Mouse (Mus musculus) thymus, postnatal 4 days (tissue): ENCODE data around the gene Slc13a2.

Source experiments
- DNase-seq: peaks from one replicate; pipeline ENCODE4 v3.0.0; 2021

Gene Slc13a2

DNA sequence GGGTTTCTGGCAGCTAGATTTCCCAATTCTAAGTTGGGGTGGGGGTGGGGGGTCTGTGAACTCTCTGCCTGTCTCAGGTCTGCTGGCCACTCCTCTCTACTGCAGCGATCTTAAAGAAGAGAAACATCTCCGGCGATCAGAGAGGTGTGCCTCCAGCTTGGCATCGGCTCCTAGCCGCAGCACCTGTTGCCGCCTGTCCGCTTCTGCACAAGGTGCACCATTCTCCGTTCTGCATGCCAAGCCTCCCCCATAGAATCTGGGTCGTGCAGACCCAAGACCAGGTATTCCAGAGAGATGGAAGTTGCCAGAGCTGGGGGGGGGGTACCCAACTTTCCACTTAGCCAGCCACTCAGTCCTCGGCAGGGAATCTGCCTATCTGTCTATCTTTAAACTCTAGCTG is 36.2 kb downstream of the Slc13a2 start:
- DNase-seq = no peak

DNA sequence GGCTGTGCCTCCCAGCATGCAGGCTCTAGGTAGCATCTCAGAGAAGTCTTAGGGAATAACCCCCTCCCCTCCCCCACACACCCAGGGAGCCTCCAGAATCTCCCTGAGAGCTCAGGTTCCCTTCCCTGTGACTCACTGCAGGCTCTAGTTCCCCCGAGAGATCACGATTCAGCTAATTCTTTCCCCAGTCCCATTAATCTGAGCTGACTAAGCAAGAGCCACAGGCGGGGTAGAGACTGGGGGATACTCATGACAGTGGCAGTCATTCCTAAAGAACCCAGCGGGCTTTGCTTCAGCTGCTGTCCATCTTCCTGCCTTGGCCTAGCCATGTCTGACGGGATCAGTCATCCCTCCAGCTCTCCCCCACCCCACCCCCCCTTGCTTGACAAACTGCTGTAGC is 39.3 kb downstream of the Slc13a2 start:
- no peak for DNase-seq

DNA sequence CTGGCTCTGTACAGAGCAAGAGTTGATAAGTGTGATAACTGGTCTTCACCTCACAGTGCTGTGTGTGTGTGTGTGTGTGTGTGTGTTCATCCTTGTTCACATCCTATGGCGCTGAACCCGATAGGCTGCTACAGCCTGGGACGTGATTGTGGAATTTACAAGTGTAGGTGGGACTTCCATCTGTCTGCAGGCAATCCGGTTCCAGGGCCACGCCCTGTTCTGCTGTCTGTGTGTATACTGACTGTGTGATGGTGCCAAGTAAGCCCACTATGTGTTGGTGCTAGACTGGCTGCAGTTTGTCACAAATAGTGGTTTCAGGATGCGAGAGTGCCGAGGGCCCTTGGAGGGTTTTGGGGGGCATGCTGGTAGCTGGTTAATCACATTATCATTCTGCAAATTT is 39.7 kb downstream of the Slc13a2 start:
- DNase-seq = no peak

DNA sequence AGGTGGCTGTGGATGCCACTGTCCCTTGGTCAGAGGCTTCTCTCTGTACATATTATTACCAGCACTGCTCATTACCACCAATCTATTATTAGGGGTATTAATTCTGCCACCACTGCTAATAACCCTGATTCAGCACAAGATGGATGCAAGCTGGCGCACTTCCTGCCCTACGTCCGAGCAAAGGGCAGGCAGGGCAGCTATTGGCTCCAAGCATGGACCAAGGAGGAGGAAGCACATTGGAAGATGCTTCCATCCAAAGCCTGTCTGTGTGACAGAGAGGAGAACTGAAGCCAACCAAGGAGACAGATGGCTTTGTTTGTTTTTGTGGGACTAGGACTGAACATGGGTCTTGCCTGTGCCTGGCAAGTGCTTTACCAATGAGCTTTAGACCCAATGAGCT is 41.0 kb downstream of the Slc13a2 start:
- DNase-seq = no peak

DNA sequence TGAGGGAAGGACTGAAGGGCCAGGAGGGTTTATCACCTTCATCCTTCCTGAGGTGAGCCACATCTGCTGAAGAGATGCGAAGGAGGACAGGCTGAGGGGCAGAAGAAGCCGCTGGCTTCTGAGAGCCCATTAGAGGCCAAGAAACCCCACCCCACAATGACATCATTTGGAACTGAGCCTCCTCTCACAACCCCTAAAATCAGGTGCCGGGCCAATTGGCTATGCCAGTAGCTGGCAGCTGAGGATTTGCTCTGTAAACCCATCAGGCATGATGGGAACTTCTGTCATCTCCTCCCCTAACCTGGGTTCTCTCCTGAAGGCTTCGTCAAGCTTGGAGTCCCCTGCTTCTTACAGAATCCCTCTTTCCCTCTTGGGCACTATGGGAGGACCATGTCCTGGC is 41.7 kb downstream of the Slc13a2 start:
- no peak for DNase-seq

DNA sequence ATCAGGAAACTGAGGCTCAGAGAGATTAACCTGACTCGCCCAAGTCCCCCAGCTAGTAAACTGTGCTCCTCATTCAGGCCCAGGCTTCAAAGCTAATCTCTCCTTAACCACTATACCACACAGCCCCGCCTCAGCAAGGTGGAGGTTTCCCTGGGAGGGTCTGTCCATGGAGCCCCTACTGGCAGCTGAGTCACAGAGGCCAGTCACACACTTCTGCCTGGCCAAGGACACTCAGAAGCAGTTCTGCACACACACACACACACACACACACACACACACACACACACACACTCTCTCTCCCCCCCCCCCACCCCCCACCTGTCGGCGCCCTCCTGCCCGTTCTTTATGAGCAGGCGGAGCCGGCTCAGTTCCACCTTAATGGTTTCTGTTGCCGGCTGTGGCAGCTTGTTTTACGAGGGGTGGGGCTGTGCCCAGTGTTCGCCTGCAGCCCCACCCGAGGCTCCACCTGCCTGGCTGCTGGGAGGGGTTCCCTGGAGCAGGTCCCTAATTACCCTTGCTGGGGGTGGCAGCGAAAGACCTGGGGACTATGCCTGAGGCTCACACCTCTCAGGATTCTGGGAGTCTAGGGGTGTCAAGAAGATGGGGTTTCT is 44.4 kb downstream of the Slc13a2 start:
- no peak for DNase-seq

DNA sequence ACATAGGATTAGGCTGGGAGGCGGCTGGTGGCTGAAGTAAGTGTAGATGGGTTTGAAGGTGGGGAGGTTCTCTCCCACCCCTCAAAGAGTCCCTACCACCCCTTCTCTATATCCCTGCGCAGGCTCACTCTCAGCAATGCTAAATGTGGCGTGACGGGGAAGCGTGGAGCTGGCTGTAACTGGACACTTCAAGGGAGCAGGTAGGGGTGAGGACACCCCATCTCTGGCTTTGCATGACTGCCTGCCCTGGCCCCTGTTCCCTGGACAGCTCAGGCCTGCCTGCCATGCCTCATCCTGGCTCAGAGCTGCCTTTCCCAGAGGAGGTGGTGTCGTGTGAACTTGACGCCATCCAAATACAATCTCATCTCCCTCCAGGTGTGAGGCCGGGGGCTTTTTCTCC is 47.9 kb downstream of the Slc13a2 start:
- no peak for DNase-seq

DNA sequence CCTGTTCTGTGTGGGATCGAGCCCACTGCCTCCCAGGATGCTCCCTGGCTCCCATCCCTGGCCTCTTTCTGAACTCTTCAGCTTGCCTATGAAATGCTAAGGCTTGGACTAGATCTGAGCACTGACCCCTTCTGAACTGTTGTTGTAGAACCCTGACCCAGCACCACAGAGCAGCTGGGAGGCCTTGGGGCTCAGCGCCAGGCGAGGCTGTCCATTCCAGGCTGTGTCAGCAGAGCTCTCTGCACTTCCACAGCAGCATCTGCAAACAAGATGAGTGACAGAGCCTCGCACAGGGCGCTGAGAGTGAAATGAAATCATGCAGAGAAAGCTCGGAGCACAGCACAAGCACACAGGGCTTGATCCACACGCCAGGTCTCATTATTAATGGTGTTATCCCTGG is 49.4 kb downstream of the Slc13a2 start:
- DNase-seq = no peak

DNA sequence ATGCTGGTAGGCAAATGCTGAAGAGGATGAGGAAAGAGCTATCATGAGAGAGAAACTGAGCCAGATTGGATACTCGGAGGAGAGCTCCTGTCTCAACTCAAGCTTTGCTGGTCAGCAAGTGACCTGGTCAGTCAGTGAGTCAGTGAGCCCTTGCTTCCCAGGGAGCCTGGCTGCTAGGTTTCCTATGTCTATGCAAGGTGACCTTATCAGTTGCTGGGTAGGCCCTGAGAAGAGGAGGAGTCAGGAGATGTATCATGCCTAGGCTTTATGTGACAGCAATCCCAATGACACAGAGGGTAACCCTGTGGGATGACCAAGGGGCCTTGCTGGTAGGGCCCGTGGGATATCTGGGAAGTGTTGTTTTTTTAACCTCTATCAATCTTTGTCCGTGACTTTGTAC is 49.9 kb downstream of the Slc13a2 start:
- DNase-seq = no peak

DNA sequence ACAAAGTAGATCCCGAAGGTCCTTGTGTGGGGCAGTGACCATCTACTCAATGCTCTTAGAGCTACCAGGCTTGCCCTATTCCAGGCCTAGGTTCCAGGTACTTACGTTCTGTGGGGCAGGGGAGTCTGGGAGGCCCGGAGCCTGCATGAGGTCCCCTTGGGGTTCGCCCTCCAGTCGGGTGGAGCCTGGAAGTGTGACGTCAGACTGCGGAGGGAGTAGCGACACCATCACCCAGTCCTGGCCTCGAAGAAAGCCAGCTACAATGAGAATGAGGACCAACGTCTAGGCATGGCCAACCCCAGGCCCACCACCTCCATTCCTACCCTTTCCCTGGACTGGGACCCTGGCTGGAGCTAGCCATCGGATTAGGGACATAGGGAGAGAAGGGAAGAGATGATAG is 50.3 kb downstream of the Slc13a2 start:
- no peak for DNase-seq

DNA sequence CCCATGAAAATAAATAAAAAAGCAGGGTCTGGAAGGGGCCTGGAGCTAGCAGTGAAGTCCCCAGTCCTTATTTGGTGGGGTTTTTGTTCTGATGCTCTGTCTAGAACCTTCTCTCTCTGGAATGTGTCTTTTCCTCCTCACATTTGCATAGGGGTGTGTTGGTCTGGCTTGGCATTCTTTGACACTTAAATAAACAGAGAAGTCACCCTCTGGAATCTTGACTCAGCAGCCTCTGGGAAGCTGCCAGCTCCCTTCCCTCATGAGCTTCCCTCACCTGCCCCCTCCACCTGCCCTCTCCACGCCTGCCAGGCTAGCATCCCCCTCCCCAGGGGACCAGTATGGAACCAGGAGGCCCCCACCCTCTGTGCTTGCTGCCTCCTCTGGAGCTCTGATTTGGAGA is 51.6 kb downstream of the Slc13a2 start:
- DNase-seq = no peak

DNA sequence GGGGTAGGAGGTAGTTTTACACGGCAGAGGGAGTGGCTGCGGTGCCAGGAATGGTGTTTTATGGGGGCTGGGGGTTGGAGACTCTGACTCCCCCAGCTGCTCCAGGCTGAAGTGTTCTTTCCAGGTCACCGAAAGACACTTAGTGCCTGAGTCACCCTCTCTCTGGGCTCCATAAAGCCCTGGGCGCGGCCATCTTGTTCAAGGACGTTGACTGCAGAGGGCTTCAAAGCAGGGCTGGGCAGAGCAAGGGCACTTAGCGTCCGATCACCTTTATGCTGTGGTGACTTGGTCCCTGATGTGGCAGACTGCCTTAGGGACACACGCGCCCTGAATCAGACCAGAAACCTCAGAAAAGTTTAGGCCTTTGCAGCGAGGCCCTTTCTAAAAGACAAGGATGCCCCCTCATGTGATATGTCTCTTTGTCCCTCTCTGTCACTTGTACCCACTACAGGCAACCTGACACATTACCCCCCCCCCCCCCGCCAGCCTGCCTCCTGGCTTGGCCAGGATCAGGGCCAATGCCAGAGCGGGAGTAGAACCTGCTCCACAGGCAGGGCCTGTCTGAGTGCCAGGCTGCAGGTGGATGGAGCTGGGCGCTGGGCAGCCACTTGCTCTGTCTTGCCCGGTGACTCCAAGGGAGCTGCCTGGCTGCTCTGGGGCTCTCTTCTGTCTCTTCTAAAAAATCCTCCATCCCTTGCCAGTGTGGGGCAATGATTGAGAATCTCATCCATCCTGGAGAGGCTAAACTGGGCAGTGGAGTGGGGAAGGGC is 54.4 kb downstream of the Slc13a2 start:
- no peak for DNase-seq

DNA sequence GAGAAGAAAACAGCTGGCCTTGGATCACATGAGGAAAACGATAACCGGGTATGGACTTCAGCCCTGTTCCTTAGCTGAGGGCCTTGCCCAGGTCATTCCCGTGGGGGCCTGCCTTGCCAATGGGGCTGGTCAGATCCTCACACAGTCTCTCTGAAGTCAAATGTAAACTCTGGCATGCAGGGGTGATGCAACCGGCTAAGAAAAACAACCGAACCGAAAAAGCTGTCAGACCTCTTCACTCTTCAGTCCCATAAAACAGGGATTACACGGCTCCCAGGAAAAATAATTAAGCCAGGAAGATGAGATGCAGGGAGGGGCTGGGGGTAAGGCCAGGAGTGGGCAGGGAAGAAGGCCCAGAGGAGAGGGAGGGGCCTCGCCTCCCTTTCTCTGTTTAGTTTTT is 57.9 kb downstream of the Slc13a2 start:
- no peak for DNase-seq

DNA sequence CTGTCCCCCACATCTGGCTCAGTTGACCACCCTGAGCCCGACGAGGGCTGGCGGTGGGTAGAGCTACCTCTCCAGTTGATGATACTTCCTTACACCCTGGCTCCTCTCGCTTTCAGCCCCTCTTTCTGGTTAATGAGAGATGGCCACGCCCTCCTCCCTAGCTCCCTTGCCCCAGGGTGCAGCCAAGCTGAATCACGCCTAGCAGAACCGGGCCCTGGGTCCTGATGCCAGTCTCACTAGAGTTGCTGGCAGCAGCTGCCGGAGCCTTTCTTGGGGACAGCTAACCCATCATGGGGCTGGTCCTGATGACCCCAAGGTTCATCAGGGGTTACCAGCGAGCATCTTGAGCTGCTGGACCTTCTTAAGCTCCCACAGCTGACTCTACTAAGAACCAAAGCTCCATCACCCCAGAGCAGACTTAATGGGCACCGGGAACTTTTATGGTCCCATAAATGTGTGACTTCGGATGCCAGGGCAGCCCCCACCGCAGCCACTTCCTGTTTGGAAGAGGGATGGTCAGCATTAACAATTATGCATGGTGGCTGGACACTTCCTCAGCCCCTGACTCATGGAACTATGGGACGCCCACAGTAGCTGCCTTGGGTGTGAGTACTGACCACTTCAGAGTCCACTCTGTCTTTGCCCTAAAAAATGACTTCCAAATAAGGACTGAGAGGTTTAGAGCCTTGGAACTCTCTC is 58.6 kb downstream of the Slc13a2 start:
- DNase-seq = no peak

DNA sequence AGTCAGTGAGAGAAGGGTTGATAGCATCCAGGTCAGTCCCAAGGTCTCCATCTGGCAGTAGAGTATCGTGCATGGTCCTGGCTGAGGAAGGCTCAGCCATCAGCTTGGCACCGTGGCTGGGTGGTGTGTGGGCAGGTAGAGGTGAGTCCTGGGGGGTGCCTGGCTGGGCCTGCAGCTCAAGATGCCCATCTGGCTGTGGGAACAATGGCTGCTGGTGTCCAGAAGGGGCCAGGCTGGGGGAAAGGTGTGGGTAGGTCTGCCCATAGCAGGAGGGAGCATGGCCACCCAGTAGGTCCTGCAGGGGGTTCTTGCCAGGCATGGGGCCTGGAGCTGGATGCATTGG is 61.3 kb downstream of the Slc13a2 start:
- DNase-seq = no peak

DNA sequence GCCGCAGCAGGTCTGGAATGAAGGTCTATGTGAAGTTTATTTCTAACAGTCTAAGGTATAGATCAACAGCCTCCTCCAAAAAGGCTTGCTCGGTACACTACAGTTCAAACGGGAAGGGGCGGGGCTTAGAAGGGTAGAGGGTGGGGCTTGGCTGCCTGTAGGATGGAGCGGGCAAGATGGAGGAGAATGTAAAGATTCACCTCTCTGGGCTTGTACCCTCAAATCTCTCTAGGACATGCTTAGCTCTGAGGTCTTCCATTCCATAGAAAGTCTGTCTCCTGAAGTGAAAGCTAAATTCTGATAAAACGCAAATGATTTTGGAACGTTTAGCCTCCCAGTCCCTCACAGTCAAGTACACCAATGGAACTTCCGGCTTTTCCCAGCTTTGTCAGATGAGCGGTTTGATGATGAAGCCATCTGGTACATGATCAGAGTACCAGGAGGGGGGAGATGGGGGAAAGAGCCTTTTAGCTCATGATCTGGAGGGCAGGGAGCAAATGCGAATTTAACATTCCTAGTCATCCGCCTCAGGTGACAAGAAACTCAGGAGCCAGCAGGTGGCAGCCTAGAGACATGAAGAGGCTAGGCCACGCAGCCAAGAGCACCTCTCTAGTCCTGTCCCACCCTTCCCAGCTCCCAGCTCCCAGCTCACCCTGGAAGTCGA is 61.8 kb downstream of the Slc13a2 start:
- DNase-seq = peak; percentile 91

DNA sequence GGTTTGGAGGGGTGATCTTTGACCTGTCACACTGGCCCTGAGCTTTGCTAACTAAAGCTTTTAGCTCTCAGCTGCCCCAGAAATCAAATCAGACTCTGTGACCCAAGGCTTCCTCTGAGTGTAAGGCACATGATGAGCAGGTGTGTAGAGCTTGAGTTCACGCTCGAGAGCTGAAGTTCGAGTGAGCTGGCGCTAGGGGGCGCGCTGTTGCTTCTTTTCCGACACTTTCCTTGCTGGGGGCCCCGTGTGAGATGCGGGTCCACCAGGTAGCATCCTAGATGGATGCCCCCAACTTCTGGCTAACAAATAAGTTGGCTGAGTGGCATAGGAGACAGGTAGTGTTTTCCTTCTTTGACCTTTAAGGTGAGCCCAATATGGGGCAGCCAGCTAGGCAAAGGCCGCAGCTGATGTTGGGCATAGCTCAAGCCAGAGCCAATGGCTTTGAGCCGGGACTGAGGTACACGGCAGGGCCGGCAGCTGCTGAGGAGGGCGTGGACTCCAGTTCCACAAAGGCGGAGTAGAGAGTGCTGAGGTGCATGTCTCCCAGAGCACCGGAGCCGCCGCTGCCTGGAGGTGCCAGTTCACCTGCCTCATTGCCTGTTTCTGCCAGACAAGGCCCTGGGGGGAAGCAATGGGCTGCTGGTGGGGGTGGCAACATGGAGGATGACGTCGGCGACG is 63.5 kb downstream of the Slc13a2 start:
- peak; percentile 79 for DNase-seq

DNA sequence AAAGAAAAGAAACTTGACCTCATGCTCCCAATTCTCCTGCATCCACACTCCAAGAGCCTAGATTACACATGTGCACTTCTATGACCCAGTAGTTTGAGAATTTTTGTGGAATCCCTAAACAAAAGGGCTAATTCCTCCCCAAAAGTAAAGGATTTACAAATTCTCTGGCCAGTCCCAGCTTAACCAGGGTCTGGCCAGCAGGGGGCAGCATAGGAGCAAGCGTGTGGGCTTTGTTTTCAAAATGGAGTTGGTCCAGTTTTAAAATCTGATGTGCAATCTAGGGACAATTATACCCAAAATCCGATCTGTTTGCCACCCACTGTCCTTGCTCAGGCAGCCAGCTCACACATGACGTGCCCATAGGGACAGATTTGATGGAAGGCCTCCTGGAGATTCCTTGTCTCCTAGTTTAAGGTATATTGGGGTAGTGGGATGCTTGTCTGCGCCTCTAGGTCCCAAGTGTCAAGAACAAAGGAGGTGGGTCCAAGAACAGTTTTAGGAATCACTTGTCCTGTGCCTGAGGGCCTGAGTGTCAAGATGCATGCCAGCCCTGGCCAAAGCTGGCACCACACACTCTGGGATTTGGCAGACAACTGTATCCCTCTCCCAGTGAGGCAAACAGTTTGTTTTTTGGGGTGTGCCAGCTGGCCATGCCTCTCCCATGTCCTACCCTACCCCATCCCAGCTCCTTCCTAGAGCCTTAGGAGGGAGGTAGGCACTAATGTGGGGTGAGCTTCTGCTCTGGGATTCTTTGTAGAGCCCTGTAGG is 66.4 kb downstream of the Slc13a2 start:
- DNase-seq = peak; percentile 87

DNA sequence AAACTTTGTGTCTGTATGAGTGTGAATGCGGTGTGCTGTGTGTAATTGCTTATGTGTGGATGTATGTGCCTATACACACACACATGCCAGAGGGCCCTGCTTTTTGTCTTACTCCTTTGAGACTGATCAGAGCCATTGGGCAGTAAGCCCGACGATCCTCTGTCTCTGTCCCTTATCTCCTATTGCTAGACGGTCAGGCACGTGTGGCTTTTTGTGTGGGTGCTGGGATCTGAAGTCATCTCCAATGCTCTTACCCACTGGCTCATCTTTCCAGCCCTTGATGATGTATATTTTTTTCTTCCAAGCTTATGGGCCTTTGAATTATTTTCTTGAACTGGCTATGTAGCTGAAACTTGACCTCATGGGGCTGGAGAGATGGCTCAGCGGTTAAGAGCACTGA is 67.1 kb downstream of the Slc13a2 start:
- no peak for DNase-seq

DNA sequence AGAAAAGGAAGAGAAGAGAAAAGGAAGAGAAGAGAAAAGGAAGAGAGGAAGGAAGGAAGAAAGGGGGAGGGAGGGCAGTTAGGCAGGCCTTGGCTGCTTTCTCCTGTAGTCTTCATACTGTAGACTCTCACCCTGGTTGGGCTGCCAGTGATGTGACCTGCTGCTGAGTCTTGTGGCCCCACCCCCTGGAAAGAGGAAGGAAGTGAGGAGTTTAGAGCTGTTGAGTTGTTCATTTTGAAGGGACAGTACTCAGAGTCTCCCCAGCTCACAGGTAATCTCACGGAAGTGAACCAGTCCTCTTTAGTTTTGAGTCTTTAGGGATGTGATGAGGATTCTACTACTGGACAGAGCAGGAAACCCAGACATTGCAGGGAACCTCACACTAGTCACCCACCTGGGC is 68.9 kb downstream of the Slc13a2 start:
- no peak for DNase-seq

DNA sequence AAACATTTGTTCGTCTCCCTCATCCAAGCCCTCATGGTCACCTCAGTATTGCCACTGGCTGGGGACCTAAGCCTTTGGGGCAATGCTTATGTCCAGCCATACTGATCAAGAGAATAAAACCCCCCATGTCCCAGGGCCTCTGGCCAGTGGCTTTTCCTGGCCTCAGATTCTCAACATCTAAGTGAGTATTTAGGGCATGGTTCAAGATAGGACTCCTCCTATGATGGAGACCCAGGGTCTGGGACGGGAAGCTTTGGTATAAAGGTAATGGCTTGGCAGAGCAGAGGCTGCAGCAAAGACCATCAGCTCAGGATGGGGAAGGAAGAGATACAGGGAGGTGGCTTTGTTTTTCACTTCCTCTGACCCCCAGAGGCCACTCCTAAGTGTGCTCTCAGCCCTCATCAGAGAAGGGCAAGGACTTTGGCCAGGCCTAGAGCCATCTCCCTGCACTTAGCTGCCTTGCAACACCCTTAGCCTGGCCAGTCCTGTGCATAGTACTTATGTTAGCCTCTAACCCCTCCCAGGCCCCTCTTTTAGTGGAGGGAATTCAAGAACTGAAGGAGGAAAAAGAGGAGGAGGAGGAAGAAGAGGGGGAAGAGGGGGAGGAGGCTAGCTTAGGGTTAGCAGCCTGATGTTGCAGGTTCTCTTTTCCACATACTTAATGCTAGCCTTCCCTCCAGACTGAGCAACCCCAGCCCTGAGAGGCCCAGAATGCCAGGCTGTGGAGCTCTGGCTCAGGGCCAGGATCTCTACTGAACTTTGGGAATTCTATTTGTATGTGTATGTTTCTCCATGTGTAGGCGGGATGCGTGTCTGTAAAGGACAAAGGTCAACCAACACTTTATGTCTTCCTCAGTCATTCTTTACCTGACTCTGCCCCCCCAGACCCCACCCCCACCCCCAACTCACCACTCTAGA is 72.3 kb downstream of the Slc13a2 start:
- DNase-seq = no peak
